Mouse (Mus musculus): ENCODE measurements around the gene Nrxn1. TPM values are rescaled to one million over a fixed set of nuclear protein-coding genes. Genes with fewer than 3 reads are reported as not detected.

Nrxn1 gene
- polyA plus RNA-seq, 1 experiment from 2014 or later = 2.4 TPM

GRCm38 (mm10) chr17:90836154-90837021 is 256.5 kb downstream of the Nrxn1 start:
- Histone ChIP-seq H3K9ac (ENCODE audit: low read length) (no peak overlapping the region), H3K27me3 (ENCODE audit: control insufficient read depth, insufficient read depth, low read depth, low read length) (no peaks in the 10 kb centered on the region), H3K4me3 (ENCODE audit: low read length) (no peak overlapping the region), H3K36me3 (ENCODE audit: control insufficient read depth, insufficient read depth, low read length) (no peaks in the 10 kb centered on the region), H3K27ac (ENCODE audit: low read length) (no peak overlapping the region), H3K4me2 (ENCODE audit: low read depth, low read length) (no peak overlapping the region), H3K9me3 (ENCODE audit: control insufficient read depth, low read length) (no peaks in the 10 kb centered on the region), H3K4me1 (replicated peaks; ENCODE audit: control insufficient read depth, insufficient read depth, low read length) (no peaks in the 10 kb centered on the region)
- 53% methylated on average over 4 of the region's 4 CpGs for WGBS
- no peak for ATAC-seq (ENCODE audit: low read depth)

DNA sequence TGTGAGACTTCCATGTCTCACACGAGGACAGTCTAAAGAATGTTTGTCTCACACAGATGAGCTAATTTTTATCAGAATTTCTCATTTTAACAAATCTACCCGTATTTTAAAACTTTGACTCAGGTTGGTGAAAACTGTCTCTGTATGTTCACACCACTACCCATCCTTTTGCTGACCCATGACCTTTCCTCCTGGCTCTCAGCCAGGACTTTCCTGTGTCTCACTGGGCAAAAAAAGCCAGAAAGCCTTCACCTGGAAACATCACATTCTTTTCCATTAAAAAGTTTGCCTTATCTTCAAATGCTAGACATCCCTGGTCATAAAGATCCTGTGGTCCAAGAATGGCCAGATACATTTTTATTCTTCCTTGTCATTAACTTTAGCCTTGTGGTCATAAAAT is 274.5 kb downstream of the Nrxn1 start:
- Histone ChIP-seq H3K9ac (ENCODE audit: low read length) (no peak overlapping the region), H3K4me1 (replicated peaks; ENCODE audit: control insufficient read depth, insufficient read depth, low read length) (no peaks in the 10 kb centered on the region), H3K27me3 (ENCODE audit: control insufficient read depth, insufficient read depth, low read depth, low read length) (no peaks in the 10 kb centered on the region), H3K4me3 (ENCODE audit: low read length) (no peak overlapping the region), H3K27ac (ENCODE audit: low read length) (no peak overlapping the region), H3K4me2 (ENCODE audit: low read depth, low read length) (no peak overlapping the region), H3K9me3 (ENCODE audit: control insufficient read depth, low read length) (no peaks in the 10 kb centered on the region), H3K36me3 (ENCODE audit: control insufficient read depth, insufficient read depth, low read length) (no peaks in the 10 kb centered on the region)
- 44% methylated on average over 2 of the region's 2 CpGs for WGBS
- no peak for ATAC-seq (ENCODE audit: low read depth)

DNA sequence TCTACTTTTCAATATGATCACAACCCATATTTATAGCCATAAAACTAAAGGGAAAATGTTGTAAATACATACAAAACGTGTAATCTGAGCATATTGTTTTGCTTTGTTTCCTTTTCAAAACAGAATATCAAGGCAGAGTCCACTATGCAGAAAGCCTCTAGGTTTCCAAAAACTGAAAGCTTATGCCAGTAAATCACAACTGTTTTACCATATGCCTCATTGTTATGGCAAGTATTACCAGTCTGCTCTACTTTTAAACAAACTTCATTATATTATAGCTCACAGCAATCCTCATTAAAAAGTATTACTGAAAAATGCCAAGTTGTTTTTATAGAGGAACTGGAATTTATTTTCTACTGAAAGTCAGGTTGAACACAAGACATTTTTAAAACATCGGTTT is 275.0 kb downstream of the Nrxn1 start:
- whole genome bisulfite sequencing = 63% methylated on average over 2 of the region's 2 CpGs
- Histone ChIP-seq H3K4me1 (replicated peaks; ENCODE audit: control insufficient read depth, insufficient read depth, low read length) (no peaks in the 10 kb centered on the region), H3K4me2 (ENCODE audit: low read depth, low read length) (no peak overlapping the region), H3K4me3 (ENCODE audit: low read length) (no peak overlapping the region), H3K9me3 (ENCODE audit: control insufficient read depth, low read length) (no peaks in the 10 kb centered on the region), H3K27ac (ENCODE audit: low read length) (no peak overlapping the region), H3K9ac (ENCODE audit: low read length) (no peak overlapping the region), H3K36me3 (ENCODE audit: control insufficient read depth, insufficient read depth, low read length) (no peaks in the 10 kb centered on the region), H3K27me3 (ENCODE audit: control insufficient read depth, insufficient read depth, low read depth, low read length) (no peaks in the 10 kb centered on the region)
- no peak for ATAC-seq (ENCODE audit: low read depth)

GRCm38 (mm10) chr17:90815306-90815705 is 277.6 kb downstream of the Nrxn1 start:
- H3K4me2 ChIP-seq (ENCODE audit: low read depth, low read length) = no peak overlapping the region
- H3K9ac ChIP-seq (ENCODE audit: low read length) = no peak overlapping the region
- H3K4me1 ChIP-seq (replicated peaks; ENCODE audit: control insufficient read depth, insufficient read depth, low read length) = no peaks in the 10 kb centered on the region; the same call in 1 of the 2 replicates
- H3K27ac ChIP-seq (ENCODE audit: low read length) = no peak overlapping the region
- no peak for ATAC-seq (ENCODE audit: low read depth)
- no peaks in the 10 kb centered on the region; the same call in 1 of the 2 replicates for H3K9me3 ChIP-seq (ENCODE audit: control insufficient read depth, low read length)
- no peaks in the 10 kb centered on the region for H3K36me3 ChIP-seq (ENCODE audit: control insufficient read depth, insufficient read depth, low read length)
- H3K27me3 ChIP-seq (ENCODE audit: control insufficient read depth, insufficient read depth, low read depth, low read length) = no peaks in the 10 kb centered on the region
- WGBS = 96% methylated on average over 1 of the region's 1 CpGs
- no peak overlapping the region for H3K4me3 ChIP-seq (ENCODE audit: low read length)

DNA sequence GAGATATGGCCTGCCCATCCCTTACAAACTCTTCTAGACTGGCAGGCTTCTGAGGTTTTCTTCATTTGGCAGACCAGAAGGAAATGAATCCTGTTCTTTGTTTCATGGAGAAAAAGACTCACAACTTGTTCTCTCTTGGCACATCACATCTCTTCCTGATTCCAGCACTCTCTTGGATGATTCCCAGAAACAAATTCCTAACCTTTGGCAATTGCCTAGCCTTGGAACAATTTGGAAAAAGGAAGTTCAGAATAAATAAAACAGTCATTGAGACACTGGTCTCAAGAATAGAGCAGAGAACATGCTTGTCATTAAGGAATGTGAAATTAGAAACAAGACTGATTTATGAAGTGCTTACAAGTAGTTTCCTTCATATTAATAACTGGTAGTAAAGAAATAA is 279.1 kb downstream of the Nrxn1 start:
- no peaks in the 10 kb centered on the region; the same call in 1 of the 2 replicates for H3K4me1 ChIP-seq (replicated peaks; ENCODE audit: control insufficient read depth, insufficient read depth, low read length)
- no peak overlapping the region for H3K9ac ChIP-seq (ENCODE audit: low read length)
- ATAC-seq (ENCODE audit: low read depth) = peak; percentile 91

DNA sequence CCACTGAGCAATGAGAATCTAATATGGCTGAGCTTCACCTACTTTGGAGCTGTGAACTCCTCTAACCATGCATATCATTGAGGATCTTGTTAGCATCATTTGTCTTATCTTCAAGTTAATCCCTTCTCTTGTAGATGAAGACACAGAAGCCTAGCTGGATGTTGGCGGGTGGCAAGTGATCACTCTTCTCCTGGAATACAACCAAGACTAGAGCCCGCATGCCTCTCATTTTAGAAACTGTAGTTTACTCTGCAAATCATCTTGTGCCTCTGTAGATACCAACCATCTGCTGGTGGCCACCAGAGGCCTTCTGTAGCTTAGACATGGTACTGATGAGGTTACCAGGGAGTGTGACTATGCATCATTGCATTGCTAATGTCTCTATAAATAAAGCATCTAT is 280.4 kb downstream of the Nrxn1 start:
- Histone ChIP-seq H3K36me3 (ENCODE audit: control insufficient read depth, insufficient read depth, low read length) (no peaks in the 10 kb centered on the region), H3K27me3 (ENCODE audit: control insufficient read depth, insufficient read depth, low read depth, low read length) (no peaks in the 10 kb centered on the region), H3K4me2 (ENCODE audit: low read depth, low read length) (no peak overlapping the region), H3K9me3 (ENCODE audit: control insufficient read depth, low read length) (no peaks in the 10 kb centered on the region; the same call in 1 of the 2 replicates), H3K27ac (ENCODE audit: low read length) (no peak overlapping the region), H3K4me1 (replicated peaks; ENCODE audit: control insufficient read depth, insufficient read depth, low read length) (no peaks in the 10 kb centered on the region; the same call in 1 of the 2 replicates), H3K9ac (ENCODE audit: low read length) (no peak overlapping the region), H3K4me3 (ENCODE audit: low read length) (no peak overlapping the region)
- 71% methylated on average over 2 of the region's 2 CpGs for WGBS
- no peak for ATAC-seq (ENCODE audit: low read depth)

More for the DNA sequence above, 279.1 kb downstream of the Nrxn1 start:
- Histone ChIP-seq H3K27ac (ENCODE audit: low read length) (no peak overlapping the region), H3K4me2 (ENCODE audit: low read depth, low read length) (no peak overlapping the region), H3K27me3 (ENCODE audit: control insufficient read depth, insufficient read depth, low read depth, low read length) (no peaks in the 10 kb centered on the region), H3K9me3 (ENCODE audit: control insufficient read depth, low read length) (no peaks in the 10 kb centered on the region; the same call in 1 of the 2 replicates), H3K4me3 (ENCODE audit: low read length) (no peak overlapping the region), H3K36me3 (ENCODE audit: control insufficient read depth, insufficient read depth, low read length) (no peaks in the 10 kb centered on the region)

DNA sequence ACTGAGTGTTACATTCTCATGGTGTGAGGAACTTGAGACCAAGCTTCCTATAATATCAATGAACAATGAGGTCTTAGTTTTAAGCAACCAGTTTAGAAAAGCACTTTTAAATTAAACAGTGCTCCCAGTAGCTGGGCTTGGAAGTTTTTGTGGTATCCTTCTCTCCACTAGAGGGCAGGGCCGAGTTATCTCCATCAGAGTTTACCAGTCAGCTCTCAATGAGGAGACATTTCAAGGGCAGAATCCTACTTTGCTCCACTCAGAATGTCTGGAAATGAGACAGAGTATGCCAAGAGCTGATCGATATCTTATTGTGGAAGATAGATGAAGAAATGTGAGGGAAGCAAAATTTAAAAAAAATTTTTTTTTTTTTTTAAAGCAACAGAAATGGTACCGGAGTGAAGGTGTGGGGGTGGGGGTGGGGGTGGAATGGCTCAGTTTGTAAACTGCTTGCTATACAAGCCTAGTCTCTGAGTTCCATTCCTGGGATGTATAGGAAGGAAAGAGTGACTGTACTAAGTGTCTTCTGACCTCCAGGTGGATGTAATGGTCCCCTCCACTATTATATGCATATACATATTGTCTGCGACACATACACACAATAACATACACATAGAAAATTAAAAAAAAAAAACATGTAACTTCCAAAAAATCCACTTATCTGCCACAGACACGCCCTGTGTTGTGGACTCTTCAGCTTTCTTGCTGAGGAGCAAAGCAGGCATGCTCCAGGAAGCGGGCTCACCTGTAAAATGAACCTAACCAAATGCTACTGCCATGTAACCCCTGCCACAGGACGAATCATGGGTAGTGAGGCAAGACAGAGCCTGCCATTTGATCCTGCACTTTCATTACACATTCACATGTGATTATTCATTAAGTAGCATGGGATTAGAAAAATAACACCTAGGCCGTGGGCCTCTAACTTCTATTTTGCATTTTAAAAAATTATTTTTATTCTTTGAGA is 283.4 kb downstream of the Nrxn1 start:
- H3K4me3 ChIP-seq (ENCODE audit: low read length) = no peak overlapping the region
- H3K4me1 ChIP-seq (replicated peaks; ENCODE audit: control insufficient read depth, insufficient read depth, low read length) = no peaks in the 10 kb centered on the region; the same call in 1 of the 2 replicates
- H3K27me3 ChIP-seq (ENCODE audit: control insufficient read depth, insufficient read depth, low read depth, low read length) = no peaks in the 10 kb centered on the region
- no peaks in the 10 kb centered on the region; the same call in 1 of the 2 replicates for H3K9me3 ChIP-seq (ENCODE audit: control insufficient read depth, low read length)
- H3K4me2 ChIP-seq (ENCODE audit: low read depth, low read length) = no peak overlapping the region
- H3K9ac ChIP-seq (ENCODE audit: low read length) = no peak overlapping the region
- 62% methylated on average over 8 of the region's 8 CpGs for WGBS
- H3K36me3 ChIP-seq (ENCODE audit: control insufficient read depth, insufficient read depth, low read length) = no peaks in the 10 kb centered on the region
- peak; percentile 51; the same call in 1 of the 2 replicates for ATAC-seq (ENCODE audit: low read depth)
- H3K27ac ChIP-seq (ENCODE audit: low read length) = no peak overlapping the region

DNA sequence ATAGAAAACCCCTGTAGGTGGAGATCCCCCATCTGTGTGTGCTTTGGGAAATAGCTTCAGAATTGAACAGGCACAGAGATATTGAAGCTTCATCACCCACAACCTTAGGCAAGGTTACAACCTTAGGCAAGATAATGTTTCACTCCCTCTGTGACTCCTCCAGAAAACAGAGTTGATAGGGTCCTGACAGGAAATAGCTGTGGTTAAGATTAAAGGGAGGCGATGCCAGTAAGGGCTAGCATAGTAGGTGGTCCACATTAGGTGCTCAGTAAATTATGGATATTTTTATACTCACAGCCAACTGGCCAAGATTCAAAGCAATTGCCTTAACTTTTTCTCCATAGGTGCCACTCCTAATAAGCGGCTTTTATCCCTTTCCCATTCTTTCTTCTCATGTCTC is 284.6 kb downstream of the Nrxn1 start:
- Histone ChIP-seq H3K4me3 (ENCODE audit: low read length) (no peak overlapping the region), H3K27ac (ENCODE audit: low read length) (no peak overlapping the region), H3K36me3 (ENCODE audit: control insufficient read depth, insufficient read depth, low read length) (no peaks in the 10 kb centered on the region), H3K9me3 (ENCODE audit: control insufficient read depth, low read length) (no peaks in the 10 kb centered on the region; the same call in 1 of the 2 replicates), H3K27me3 (ENCODE audit: control insufficient read depth, insufficient read depth, low read depth, low read length) (no peaks in the 10 kb centered on the region), H3K4me2 (ENCODE audit: low read depth, low read length) (no peak overlapping the region), H3K9ac (ENCODE audit: low read length) (no peak overlapping the region), H3K4me1 (replicated peaks; ENCODE audit: control insufficient read depth, insufficient read depth, low read length) (no peaks in the 10 kb centered on the region; the same call in 1 of the 2 replicates)
- no peak for ATAC-seq (ENCODE audit: low read depth)
- 72% methylated on average over 2 of the region's 2 CpGs for WGBS

GRCm38 (mm10) chr17:90807199-90807598 is 285.7 kb downstream of the Nrxn1 start:
- Histone ChIP-seq H3K9ac (ENCODE audit: low read length) (no peak overlapping the region), H3K9me3 (ENCODE audit: control insufficient read depth, low read length) (no peaks in the 10 kb centered on the region; the same call in 1 of the 2 replicates), H3K4me1 (replicated peaks; ENCODE audit: control insufficient read depth, insufficient read depth, low read length) (no peaks in the 10 kb centered on the region), H3K27ac (ENCODE audit: low read length) (no peak overlapping the region), H3K4me2 (ENCODE audit: low read depth, low read length) (no peak overlapping the region), H3K27me3 (ENCODE audit: control insufficient read depth, insufficient read depth, low read depth, low read length) (no peaks in the 10 kb centered on the region), H3K36me3 (ENCODE audit: control insufficient read depth, insufficient read depth, low read length) (no peaks in the 10 kb centered on the region), H3K4me3 (ENCODE audit: low read length) (no peak overlapping the region)
- no peak for ATAC-seq (ENCODE audit: low read depth)
